Mouse (Mus musculus): Measurements from ENCODE around the gene Hist1h2br.
"Not testable (repeated sequence)": the region's sequence is repeated elsewhere in the genome, so short reads cannot be mapped to it uniquely, and the experiment has no call there.

Hist1h2br gene

DNA sequence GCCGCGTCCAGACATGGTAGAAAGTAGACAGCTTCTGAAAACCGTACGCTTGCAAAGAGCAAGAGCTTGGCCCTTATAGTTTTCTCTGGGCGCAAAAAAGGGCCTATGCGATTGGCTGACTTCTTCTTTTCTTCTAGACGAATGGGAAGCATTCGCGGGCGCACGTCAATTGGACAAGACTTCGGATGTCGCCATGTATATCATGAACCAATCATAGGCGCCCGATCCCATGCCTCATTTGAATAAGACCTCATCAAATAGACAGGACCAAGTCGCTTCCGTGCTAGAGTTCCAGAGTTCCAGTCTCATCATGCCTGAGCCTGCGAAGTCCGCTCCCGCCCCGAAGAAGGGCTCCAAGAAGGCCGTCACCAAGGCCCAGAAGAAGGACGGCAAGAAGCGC is at the start of gene Hist1h2br, which contains the start of gene Hist1h2ap:
TSS of gene Hist1h2br (plus strand) at position 283 of the 400 bp plus-strand sequence.
TSS of gene Hist1h2ap (minus strand) at position 47 of the 400 bp plus-strand sequence.
- peak; percentile 99 for ATAC-seq (ENCODE audit: low TSS enrichment)

- ATAC-seq (ENCODE audit: low TSS enrichment) = no peak
Observed at GRCm38 (mm10) chr13:21784311-21784710, 49.2 kb upstream of the Hist1h2br start.

DNA sequence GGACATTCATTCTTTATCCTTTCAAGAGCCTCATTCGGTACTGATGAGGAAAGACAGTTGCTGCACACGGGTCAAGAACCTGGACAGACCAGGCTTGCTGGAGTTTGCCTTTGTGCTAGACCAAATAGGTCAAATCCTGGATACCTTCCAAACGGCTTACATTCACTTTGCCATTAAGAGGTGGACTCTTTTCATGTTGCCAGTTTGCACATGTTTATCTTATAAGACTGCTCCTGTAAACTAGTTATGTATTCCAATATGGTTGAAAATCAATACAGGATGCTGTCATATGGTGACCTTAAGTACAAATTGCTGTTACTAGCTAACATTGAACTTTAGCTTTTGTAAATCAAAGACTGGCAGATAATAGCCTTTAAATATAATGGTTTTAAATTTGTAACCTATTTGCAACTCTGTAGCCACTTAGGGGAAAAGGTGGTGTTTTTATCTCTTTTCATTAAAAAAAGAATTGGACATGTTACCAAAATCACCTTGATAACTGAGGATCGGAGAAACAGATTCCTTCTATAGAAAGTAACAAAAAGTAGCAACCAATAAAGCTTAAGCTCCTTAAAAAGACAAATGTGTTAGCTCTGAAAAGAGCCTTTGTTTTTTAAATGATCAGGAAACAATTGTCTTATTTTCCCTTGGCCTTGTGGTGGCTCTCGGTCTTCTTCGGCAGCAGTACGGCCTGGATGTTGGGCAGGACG is 47.2 kb upstream of the Hist1h2br start:
- no peak for ATAC-seq (ENCODE audit: low TSS enrichment)

DNA sequence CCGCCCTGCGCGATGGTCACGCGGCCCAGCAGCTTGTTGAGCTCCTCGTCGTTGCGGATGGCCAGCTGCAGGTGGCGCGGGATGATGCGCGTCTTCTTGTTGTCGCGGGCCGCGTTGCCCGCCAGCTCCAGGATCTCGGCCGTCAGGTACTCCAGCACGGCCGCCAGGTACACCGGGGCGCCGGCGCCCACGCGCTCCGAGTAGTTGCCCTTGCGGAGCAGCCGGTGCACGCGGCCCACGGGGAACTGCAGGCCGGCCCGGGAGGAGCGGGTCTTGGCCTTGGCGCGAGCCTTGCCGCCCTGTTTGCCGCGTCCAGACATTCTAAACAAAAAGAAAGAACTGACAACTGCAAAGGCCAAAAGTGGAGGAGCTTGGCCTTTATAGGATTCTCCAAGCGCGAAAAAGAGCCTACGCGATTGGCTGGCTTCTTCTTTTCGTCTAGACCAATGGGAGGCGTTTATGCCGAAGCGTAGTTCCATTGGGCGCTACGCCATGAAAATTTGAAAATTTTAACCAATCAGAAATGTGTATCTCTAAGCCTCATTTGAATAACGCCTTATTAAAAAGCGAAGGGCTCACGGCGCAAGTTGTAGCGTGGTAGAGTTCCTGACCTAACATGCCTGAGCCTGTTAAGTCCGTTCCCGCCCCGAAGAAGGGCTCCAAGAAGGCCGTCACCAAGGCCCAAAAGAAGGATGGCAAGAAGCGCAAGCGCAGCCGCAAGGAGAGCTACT is 46.5 kb upstream of the Hist1h2br start, which contains the start of the genes Hist1h2an and Hist1h2bp:
TSS of gene Hist1h2an (minus strand) at position 320 of the 731 bp plus-strand sequence.
TSS of gene Hist1h2bp (plus strand) at position 563 of the 731 bp plus-strand sequence.
- ATAC-seq (ENCODE audit: low TSS enrichment) = peak; percentile 97

DNA sequence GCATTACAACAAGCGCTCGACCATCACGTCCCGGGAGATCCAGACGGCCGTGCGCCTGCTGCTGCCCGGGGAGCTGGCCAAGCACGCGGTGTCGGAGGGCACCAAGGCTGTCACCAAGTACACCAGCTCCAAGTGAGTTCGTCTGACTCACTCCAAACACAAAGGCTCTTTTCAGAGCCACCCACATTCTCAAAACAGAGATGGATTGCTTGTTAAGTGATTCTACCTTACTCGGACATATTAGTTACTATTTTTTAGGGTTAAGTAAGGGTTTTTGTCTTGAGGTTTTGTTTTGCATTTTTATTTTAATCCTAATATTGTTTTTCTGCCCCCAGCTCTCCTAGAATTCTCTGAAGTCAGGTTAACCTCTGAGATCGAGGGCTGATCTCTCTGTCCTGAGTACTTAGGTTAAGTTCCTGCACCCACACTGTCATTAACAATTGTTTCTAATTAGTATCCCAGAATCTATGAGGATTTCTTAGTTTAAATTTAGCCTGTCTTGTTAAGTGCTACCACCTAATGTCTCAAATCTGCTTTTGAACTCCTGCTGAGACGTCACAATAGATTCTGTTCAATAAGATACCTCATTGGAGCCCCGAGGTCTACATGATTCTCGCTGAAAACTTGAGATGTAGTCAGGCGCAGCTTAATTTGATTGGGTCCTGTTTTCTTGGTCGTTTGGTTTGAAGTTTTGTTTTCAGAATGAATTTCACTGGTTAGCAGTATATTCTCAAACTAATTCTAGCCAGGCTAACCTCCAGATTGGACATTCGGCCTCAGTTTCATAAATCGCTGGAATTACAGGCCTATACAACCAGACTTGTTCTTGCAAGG is 45.6 kb upstream of the Hist1h2br start:
- no peak for ATAC-seq (ENCODE audit: low TSS enrichment)

GRCm38 (mm10) chr13:21789925-21790324 is 43.6 kb upstream of the Hist1h2br start:
- no peak for ATAC-seq (ENCODE audit: low TSS enrichment)

- ATAC-seq (ENCODE audit: low TSS enrichment) = no peak
Observed at GRCm38 (mm10) chr13:21790601-21791283, 42.8 kb upstream of the Hist1h2br start.

GRCm38 (mm10) chr13:21795584-21795983 is 38.0 kb upstream of the Hist1h2br start:
- no peak for ATAC-seq (ENCODE audit: low TSS enrichment)

DNA sequence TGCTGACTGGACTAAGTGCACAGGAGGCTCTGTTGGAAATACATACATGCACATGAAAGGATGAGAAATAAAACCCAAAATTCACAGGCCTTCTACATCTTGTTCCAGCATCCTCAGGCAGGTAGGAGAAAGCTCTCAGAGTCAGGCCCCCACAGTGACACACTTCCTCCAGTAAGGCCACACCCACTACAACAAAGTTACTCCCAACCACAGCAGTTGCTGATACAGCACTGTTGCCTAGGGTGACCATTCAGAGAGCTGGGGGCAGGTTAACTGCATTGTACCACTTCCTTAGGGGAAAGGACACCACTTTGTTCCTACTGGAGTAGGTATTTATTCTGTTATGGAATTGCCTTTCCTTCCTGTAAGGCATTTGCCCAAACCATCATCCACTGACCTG is 36.4 kb upstream of the Hist1h2br start:
- ATAC-seq (ENCODE audit: low TSS enrichment) = not testable (repeated sequence)

DNA sequence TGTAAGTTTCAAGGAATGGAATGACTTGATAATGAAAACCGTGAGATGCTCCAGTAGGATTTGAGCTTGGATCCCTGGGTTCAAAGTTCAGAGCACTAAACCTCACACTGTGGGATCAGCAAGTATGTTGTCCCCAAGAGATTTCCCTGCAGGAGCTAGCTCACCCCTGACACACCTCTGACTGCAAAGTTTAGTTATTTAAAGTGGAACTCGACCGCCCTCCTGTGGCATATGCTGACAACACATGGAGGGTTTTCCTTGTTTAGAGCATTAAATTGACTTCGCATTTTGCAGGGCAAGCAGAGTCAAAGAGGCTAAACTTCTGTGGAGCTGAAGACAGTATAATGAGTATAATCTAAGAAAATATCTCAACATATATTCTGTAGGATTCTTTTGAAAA is 30.5 kb upstream of the Hist1h2br start:
- ATAC-seq (ENCODE audit: low TSS enrichment) = peak; percentile 85

DNA sequence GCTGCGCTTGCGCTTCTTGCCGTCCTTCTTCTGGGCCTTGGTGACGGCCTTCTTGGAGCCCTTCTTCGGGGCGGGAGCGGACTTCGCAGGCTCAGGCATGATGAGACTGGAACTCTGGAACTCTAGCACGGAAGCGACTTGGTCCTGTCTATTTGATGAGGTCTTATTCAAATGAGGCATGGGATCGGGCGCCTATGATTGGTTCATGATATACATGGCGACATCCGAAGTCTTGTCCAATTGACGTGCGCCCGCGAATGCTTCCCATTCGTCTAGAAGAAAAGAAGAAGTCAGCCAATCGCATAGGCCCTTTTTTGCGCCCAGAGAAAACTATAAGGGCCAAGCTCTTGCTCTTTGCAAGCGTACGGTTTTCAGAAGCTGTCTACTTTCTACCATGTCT is 23.5 kb upstream of the Hist1h2br start, which contains the start of the genes Hist1h2bq and Hist1h2ao:
TSS of gene Hist1h2bq (minus strand) at position 125 of the 400 bp plus-strand sequence.
TSS of gene Hist1h2ao (plus strand) at position 393 of the 400 bp plus-strand sequence.
- ATAC-seq (ENCODE audit: low TSS enrichment) = peak; percentile 99

- ATAC-seq (ENCODE audit: low TSS enrichment) = peak; percentile 29
Observed at GRCm38 (mm10) chr13:21811074-21811473, 22.5 kb upstream of the Hist1h2br start.

DNA sequence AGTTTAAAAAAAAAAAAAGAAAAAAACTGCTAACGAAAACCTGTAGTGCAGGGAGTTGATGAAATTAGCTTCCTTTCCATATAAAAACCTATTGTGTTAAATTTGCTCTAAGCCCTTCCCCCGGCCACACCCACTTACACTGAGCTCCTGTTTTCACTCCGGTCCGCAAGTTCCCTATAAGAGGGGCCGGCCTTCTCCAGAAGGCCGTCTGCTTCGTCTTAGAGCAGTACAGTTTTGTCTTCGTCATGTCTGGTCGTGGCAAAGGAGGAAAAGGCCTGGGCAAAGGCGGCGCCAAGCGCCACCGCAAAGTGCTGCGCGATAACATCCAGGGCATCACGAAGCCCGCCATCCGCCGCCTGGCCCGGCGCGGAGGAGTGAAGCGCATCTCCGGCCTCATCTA is 22.0 kb upstream of the Hist1h2br start, which contains the start of gene Hist1h4m:
TSS of gene Hist1h4m (plus strand) at position 208 of the 400 bp plus-strand sequence.
- peak; percentile 71 for ATAC-seq (ENCODE audit: low TSS enrichment)

DNA sequence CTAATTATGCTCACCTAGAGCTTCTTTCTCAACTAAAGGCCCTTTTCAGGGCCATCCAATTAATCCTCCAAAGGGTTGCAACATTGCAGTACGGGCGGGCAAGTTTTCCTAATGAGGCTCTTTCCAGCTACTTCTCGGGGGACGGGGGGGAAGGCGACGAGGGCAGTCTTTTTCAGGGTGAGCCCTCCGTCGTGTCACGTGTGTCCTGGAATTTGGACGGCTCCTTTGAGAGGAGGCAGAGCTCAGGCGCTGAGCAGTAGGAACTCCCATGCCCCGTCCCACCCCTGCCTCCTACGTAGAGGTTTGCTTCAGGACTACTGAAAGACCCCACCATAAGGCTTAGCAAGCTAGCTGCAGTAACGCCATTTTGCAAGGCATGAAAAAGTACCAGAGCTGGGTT is 21.5 kb upstream of the Hist1h2br start:
- ATAC-seq (ENCODE audit: low TSS enrichment) = peak; percentile 47

DNA sequence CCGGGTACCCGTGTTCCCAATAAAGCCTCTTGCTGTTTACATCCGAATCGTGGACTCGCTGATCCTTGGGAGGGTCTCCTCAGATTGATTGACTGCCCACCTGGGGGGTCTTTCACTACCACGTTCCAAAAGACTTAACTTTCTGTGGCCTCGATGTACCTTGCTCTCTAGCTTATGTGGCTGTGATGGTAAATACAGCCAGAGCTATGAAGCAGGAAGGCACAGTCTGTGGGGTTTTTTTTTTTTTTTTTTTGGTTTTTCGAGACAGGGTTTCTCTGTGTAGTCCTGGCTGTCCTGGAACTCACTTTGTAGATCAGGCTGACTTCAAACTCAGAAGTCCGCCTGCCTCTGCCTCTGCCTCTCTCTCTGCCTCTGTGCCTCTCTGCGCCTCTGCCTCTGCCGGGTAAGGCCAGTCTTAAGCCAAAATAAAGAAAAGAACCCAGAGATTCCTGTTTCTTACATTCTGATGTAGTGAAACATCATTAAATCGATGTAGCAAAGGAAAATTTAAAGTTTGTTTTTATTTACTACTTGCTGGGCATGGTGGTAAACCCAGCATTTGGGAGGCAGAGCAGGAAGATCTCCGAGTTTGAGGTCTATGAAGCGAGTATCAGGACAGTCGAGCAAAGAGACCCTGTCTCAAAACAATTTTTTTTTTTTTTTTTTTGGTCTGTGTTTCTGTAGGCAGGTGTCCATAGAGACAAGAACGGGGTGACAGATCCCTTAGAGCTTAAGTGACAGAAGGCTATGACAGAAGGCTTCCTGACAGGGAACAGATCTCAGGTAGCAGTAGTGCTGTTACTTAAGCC is 13.3 kb upstream of the Hist1h2br start:
- ATAC-seq (ENCODE audit: low TSS enrichment) = not testable (repeated sequence)

GRCm38 (mm10) chr13:21828511-21828910 is 5.0 kb upstream of the Hist1h2br start:
- no peak for ATAC-seq (ENCODE audit: low TSS enrichment)

DNA sequence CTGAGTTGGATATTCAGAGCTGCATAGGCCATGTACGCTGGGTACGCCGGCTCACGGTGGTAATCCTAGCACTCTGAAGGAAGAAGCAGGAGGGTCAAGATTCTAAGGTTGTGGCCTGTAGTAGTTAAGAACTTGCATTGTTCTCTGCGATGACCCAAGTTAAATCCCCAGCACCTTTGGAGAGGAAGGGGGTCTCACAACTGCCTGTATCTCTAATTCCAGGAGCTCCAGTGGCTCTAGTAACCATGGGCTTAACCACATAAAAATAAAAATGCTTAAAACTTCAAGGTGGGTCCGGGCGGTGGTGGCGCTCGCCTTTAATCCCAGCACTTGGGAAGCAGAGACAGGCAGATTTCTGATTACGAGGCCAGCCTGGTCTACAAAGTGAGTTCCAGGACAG is 3.2 kb upstream of the Hist1h2br start:
- ATAC-seq (ENCODE audit: low TSS enrichment) = no peak

GRCm38 (mm10) chr13:21831418-21832394 is 1.8 kb upstream of the Hist1h2br start, which contains the start of gene Hist1h4n:
Gene Hist1h4n, minus strand, starts transcription at chr13:21832196.
- peak; percentile 79 for ATAC-seq (ENCODE audit: low TSS enrichment)

GRCm38 (mm10) chr13:21840508-21840907 is 7.0 kb downstream of the Hist1h2br start:
- ATAC-seq (ENCODE audit: low TSS enrichment) = peak; percentile 85
